Mouse (Mus musculus): ENCODE measurements around the gene Tlr8. TPM values are rescaled to one million over a fixed set of nuclear protein-coding genes. Genes with fewer than 3 reads are reported as not detected.

Tlr8 gene
- polyA plus RNA-seq (2012; rRNA removed): 1.1 and 1.3 TPM in 2 replicates

GRCm38 (mm10) chrX:167264086-167264485 is at the start of gene Tlr8:
Tlr8 (minus strand) TSS chrX:167264329.

GRCm38 (mm10) chrX:167208978-167209754 is 55.0 kb downstream of the Tlr8 start, which contains the start of gene Tmsb4x:
Tmsb4x (minus strand) TSS chrX:167209315.

Other genes starting within 250 kb of the Tlr8 start
- 907 and 988 TPM in 2 replicates for gene Tmsb4x, start 55.0 kb downstream of the Tlr8 start, polyA plus RNA-seq (2012; rRNA removed)
- 2.1 and 2.2 TPM in 2 replicates for gene Tlr7, start 66.2 kb upstream of the Tlr8 start, polyA plus RNA-seq (2012; rRNA removed)
- gene Prps2, start 118.4 kb upstream of the Tlr8 start, polyA plus RNA-seq (2012; rRNA removed): 3.1 and 4.7 TPM in 2 replicates

Measured in liver, embryonic 18 days (tissue).